Mouse (Mus musculus) small intestine, adult 2 months (tissue): ENCODE results near the gene Sox15.

Source experiments
- CTCF ChIP-seq: fragments of 200-500 bp; IDR thresholded peaks from 2 replicates; pipeline ENCODE4 v1.5.1; 2012; ENCODE audit warnings: low read depth, mild to moderate bottlenecking, control low read depth, inconsistent platforms, low read length, moderate library complexity, mixed read lengths; ENCODE audit not compliant: insufficient replicate concordance, insufficient read length; ENCODE audit errors: extremely low read depth
- POLR2A ChIP-seq: fragments of 200-500 bp; IDR thresholded peaks from 2 replicates; pipeline ENCODE4 v1.6.1; 2012; ENCODE audit warnings: low read depth, mild to moderate bottlenecking, control low read depth, inconsistent platforms, low read length, moderate library complexity

- TF ChIP-seq CTCF (no peak), POLR2A (no peak)
Measured at GRCm38 (mm10) chr11:69623006-69623405, 32.1 kb upstream of the Sox15 start.
